Mouse (Mus musculus): ENCODE results near the gene Gm20388. TPM values are rescaled to one million over a fixed set of nuclear protein-coding genes. Genes with fewer than 3 reads are reported as not detected.
A peak's percentile ranks its signal among the peaks of the same experiment; 100 is the strongest.

Gm20388 gene
- polyA plus RNA-seq, 1 experiment = 28.1 TPM

GRCm38 (mm10) chr8:120547562-120547961, 636.9 kb downstream of the Gm20388 start:
- Histone ChIP-seq H3K4me1 (ENCODE audit: control insufficient read depth, insufficient read depth, low read length) (peaks cover 14% of the 10 kb centered on the region), H3K27me3 (ENCODE audit: control insufficient read depth, insufficient read depth, low read length, poor library complexity, severe bottlenecking) (no peaks in the 10 kb centered on the region), H3K9me3 (replicated peaks; ENCODE audit: control insufficient read depth, insufficient read depth, low read length, poor library complexity, severe bottlenecking) (no peaks in the 10 kb centered on the region), H3K4me3 (ENCODE audit: low read depth, low read length) (no peak overlapping the region), H3K36me3 (ENCODE audit: control insufficient read depth, insufficient read depth, low read length, poor library complexity, severe bottlenecking) (no peaks in the 10 kb centered on the region), H3K27ac (ENCODE audit: insufficient read depth, low read length) (no peak overlapping the region), H3K9ac (ENCODE audit: low read depth, poor library complexity, severe bottlenecking) (no peak overlapping the region)
- no peak for TF ChIP-seq POLR2A (IDR thresholded peaks at IDR 0.05; ENCODE audit: insufficient read depth, low read length)
- TF ChIP-seq EP300 (IDR thresholded peaks at IDR 0.05; ENCODE audit: insufficient read depth, low read depth, low read length) = no peak
- no peak for TF ChIP-seq CTCF (IDR thresholded peaks at IDR 0.05; ENCODE audit: low read depth, low read length)

GRCm38 (mm10) chr8:120548313-120548761, 637.7 kb downstream of the Gm20388 start:
- TF ChIP-seq CTCF (IDR thresholded peaks at IDR 0.05; ENCODE audit: low read depth, low read length) = no peak
- TF ChIP-seq POLR2A (IDR thresholded peaks at IDR 0.05; ENCODE audit: insufficient read depth, low read length) = no peak
- TF ChIP-seq EP300 (IDR thresholded peaks at IDR 0.05; ENCODE audit: insufficient read depth, low read depth, low read length) = no peak
- no peaks in the 10 kb centered on the region for H3K36me3 ChIP-seq (ENCODE audit: control insufficient read depth, insufficient read depth, low read length, poor library complexity, severe bottlenecking)
- H3K27ac ChIP-seq (ENCODE audit: insufficient read depth, low read length) = no peak overlapping the region
- peaks cover 11% of the 10 kb centered on the region for H3K4me1 ChIP-seq (ENCODE audit: control insufficient read depth, insufficient read depth, low read length)
- H3K27me3 ChIP-seq (ENCODE audit: control insufficient read depth, insufficient read depth, low read length, poor library complexity, severe bottlenecking) = no peaks in the 10 kb centered on the region
- H3K9ac ChIP-seq (ENCODE audit: low read depth, poor library complexity, severe bottlenecking) = no peak overlapping the region
- no peak overlapping the region for H3K4me3 ChIP-seq (ENCODE audit: low read depth, low read length)
- no peaks in the 10 kb centered on the region for H3K9me3 ChIP-seq (replicated peaks; ENCODE audit: control insufficient read depth, insufficient read depth, low read length, poor library complexity, severe bottlenecking)

GRCm38 (mm10) chr8:120549321-120549921, 638.8 kb downstream of the Gm20388 start:
- peak overlapping the region; percentile 27; the same call in 1 of the 2 replicates for H3K4me3 ChIP-seq (ENCODE audit: low read depth, low read length)
- no peak for TF ChIP-seq CTCF (IDR thresholded peaks at IDR 0.05; ENCODE audit: low read depth, low read length)
- TF ChIP-seq POLR2A (IDR thresholded peaks at IDR 0.05; ENCODE audit: insufficient read depth, low read length) = no peak
- TF ChIP-seq EP300 (IDR thresholded peaks at IDR 0.05; ENCODE audit: insufficient read depth, low read depth, low read length) = no peak
- no peak overlapping the region for H3K27ac ChIP-seq (ENCODE audit: insufficient read depth, low read length)
- H3K9ac ChIP-seq (ENCODE audit: low read depth, poor library complexity, severe bottlenecking) = peak overlapping the region; percentile 8; the same call in 1 of the 2 replicates
- peaks cover 9% of the 10 kb centered on the region for H3K36me3 ChIP-seq (ENCODE audit: control insufficient read depth, insufficient read depth, low read length, poor library complexity, severe bottlenecking)
- H3K27me3 ChIP-seq (ENCODE audit: control insufficient read depth, insufficient read depth, low read length, poor library complexity, severe bottlenecking) = no peaks in the 10 kb centered on the region
- H3K4me1 ChIP-seq (ENCODE audit: control insufficient read depth, insufficient read depth, low read length) = peaks cover 6% of the 10 kb centered on the region
- H3K9me3 ChIP-seq (replicated peaks; ENCODE audit: control insufficient read depth, insufficient read depth, low read length, poor library complexity, severe bottlenecking) = no peaks in the 10 kb centered on the region

- Histone ChIP-seq H3K27ac (ENCODE audit: insufficient read depth, low read length) (no peak overlapping the region), H3K4me1 (ENCODE audit: control insufficient read depth, insufficient read depth, low read length) (peaks cover 6% of the 10 kb centered on the region), H3K9ac (ENCODE audit: low read depth, poor library complexity, severe bottlenecking) (0 out of 2 replicates have a peak overlapping the region, but pooled peaks have one; percentile 8), H3K27me3 (ENCODE audit: control insufficient read depth, insufficient read depth, low read length, poor library complexity, severe bottlenecking) (no peaks in the 10 kb centered on the region), H3K36me3 (ENCODE audit: control insufficient read depth, insufficient read depth, low read length, poor library complexity, severe bottlenecking) (peaks cover 14% of the 10 kb centered on the region), H3K4me3 (ENCODE audit: low read depth, low read length) (no peak overlapping the region), H3K9me3 (replicated peaks; ENCODE audit: control insufficient read depth, insufficient read depth, low read length, poor library complexity, severe bottlenecking) (no peaks in the 10 kb centered on the region)
- TF ChIP-seq EP300 (IDR thresholded peaks at IDR 0.05; ENCODE audit: insufficient read depth, low read depth, low read length) (no peak), POLR2A (IDR thresholded peaks at IDR 0.05; ENCODE audit: insufficient read depth, low read length) (no peak), CTCF (IDR thresholded peaks at IDR 0.05; ENCODE audit: low read depth, low read length) (no peak)
Observed at GRCm38 (mm10) chr8:120549922-120550321, 639.3 kb downstream of the Gm20388 start.

GRCm38 (mm10) chr8:120550430-120550829, 639.8 kb downstream of the Gm20388 start:
- no peak overlapping the region for H3K27ac ChIP-seq (ENCODE audit: insufficient read depth, low read length)
- H3K9me3 ChIP-seq (replicated peaks; ENCODE audit: control insufficient read depth, insufficient read depth, low read length, poor library complexity, severe bottlenecking) = no peaks in the 10 kb centered on the region
- no peak for TF ChIP-seq POLR2A (IDR thresholded peaks at IDR 0.05; ENCODE audit: insufficient read depth, low read length)
- no peak for TF ChIP-seq CTCF (IDR thresholded peaks at IDR 0.05; ENCODE audit: low read depth, low read length)
- no peak for TF ChIP-seq EP300 (IDR thresholded peaks at IDR 0.05; ENCODE audit: insufficient read depth, low read depth, low read length)
- H3K4me3 ChIP-seq (ENCODE audit: low read depth, low read length) = no peak overlapping the region
- H3K9ac ChIP-seq (ENCODE audit: low read depth, poor library complexity, severe bottlenecking) = no peak overlapping the region
- peaks cover 6% of the 10 kb centered on the region for H3K4me1 ChIP-seq (ENCODE audit: control insufficient read depth, insufficient read depth, low read length)
- no peaks in the 10 kb centered on the region for H3K27me3 ChIP-seq (ENCODE audit: control insufficient read depth, insufficient read depth, low read length, poor library complexity, severe bottlenecking)
- H3K36me3 ChIP-seq (ENCODE audit: control insufficient read depth, insufficient read depth, low read length, poor library complexity, severe bottlenecking) = peaks cover 14% of the 10 kb centered on the region

- Histone ChIP-seq H3K27ac (ENCODE audit: insufficient read depth, low read length) (no peak overlapping the region), H3K27me3 (ENCODE audit: control insufficient read depth, insufficient read depth, low read length, poor library complexity, severe bottlenecking) (no peaks in the 10 kb centered on the region), H3K4me1 (ENCODE audit: control insufficient read depth, insufficient read depth, low read length) (peaks cover 3% of the 10 kb centered on the region), H3K36me3 (ENCODE audit: control insufficient read depth, insufficient read depth, low read length, poor library complexity, severe bottlenecking) (peaks cover 21% of the 10 kb centered on the region), H3K4me3 (ENCODE audit: low read depth, low read length) (no peak overlapping the region), H3K9ac (ENCODE audit: low read depth, poor library complexity, severe bottlenecking) (no peak overlapping the region), H3K9me3 (replicated peaks; ENCODE audit: control insufficient read depth, insufficient read depth, low read length, poor library complexity, severe bottlenecking) (no peaks in the 10 kb centered on the region)
- no peak for TF ChIP-seq EP300 (IDR thresholded peaks at IDR 0.05; ENCODE audit: insufficient read depth, low read depth, low read length)
- TF ChIP-seq CTCF (IDR thresholded peaks at IDR 0.05; ENCODE audit: low read depth, low read length) = no peak
- TF ChIP-seq POLR2A (IDR thresholded peaks at IDR 0.05; ENCODE audit: insufficient read depth, low read length) = no peak
Observed at GRCm38 (mm10) chr8:120550937-120551676, 640.5 kb downstream of the Gm20388 start.

Measured in ES-Bruce4 (cell line).